Mouse (Mus musculus) cerebral cortex, adult 2 months (tissue): ENCODE measurements around the gene Trip11.

Source experiments
- WGBS: fragments of 180-500 bp; shearing (Covaris S2); methylation state at CpG from one replicate; pipeline ENCODE4 v1.1.7; 2018; 5-methylcytosine and 5-hydroxymethylcytosine counted together

Gene Trip11

GRCm38 (mm10) chr12:101819570-101819969, 93.5 kb downstream of the Trip11 start:
- 54% methylated on average over 9 of the region's 9 CpGs for WGBS

DNA sequence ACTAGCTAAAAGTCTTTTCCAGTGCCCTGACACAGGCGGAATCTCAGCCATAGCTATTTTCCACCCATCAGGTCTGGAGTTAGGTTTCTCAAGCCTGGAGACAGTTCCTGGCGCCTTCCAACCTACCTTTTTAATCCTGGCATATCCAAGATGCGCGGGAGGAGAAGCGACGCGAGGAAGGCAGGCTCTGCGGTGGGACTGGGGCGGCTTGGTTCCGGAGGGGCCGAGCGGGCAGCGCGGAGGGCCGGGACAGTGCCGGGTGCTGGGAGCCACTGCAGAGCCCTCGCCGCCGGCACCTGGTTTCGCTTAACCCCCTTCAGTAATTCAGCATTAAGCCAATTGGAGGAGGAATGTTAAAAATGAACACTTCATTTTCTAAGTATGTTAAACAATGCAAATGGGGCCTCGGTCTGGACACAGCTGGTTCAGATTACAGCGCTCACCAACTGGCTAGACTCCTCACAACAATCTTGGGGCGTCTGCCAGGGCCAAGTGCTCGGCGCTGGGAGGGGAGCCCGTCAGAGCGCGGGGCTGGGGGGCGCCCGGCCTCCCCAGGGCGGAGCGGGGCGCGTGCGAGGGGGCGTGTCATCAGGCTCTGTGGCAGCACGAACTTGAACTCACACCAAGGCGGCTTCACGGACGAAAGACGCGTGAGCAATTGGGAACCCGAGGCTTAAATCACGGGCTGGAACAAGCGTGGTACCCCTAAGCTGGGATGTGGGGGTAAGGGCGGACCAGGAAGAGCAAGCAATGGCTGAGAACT, 94.3 kb downstream of the Trip11 start, which contains the start of gene Fbln5:
Gene Fbln5, minus strand, starts transcription at position 448 of the 763 bp plus-strand sequence.
- 2% methylated on average over 46 of the region's 46 CpGs for WGBS

DNA sequence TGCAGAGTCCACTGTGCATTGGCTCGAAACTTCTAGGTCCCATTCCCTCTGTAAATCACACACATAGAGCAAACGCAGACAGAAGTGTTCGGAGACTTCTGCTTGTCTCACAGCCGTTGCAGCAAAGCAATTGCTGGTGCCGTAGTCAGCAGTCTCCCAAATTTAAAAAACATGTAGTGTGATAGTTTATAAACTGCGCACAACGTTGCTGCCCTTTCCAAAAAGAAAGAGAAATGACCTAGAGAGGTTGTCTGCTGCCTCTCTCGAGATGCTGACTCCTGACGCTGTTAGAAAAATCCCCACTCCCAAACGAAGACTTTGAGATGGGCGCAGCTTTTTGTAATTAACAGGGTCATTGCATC, 94.8 kb downstream of the Trip11 start:
- WGBS, result 20% methylated on average over 11 of the region's 11 CpGs

- WGBS, result 68% methylated on average over 5 of the region's 5 CpGs
Measured at GRCm38 (mm10) chr12:101816810-101817209, 96.3 kb downstream of the Trip11 start.

- 87% methylated on average over 6 of the region's 6 CpGs for WGBS
Measured at GRCm38 (mm10) chr12:101815796-101816195, 97.3 kb downstream of the Trip11 start.

- WGBS, result 95% methylated on average over 2 of the region's 2 CpGs
Measured at GRCm38 (mm10) chr12:101814423-101814822, 98.6 kb downstream of the Trip11 start.

- 69% methylated on average over 6 of the region's 6 CpGs for WGBS
Measured at GRCm38 (mm10) chr12:101811181-101811580, 101.9 kb downstream of the Trip11 start.

DNA sequence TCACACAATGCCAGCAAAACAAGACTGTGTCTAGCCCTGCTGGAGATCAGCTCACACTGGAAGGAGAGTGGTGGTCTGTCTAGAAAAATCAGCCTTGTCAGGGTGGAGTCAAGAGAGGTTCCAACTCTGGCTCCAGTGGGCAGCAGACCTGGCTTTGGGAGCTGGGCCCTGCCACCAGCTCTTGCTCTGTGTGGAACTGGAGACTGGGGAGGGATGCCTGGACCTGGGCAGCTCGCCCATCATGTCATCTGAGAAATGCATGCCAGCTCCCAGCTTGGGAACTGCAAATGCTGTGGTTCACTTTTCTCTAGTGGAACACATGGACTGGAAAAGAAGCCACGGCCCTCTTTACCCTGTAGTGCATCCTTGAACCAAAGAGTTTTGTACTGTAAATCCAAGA, 102.6 kb downstream of the Trip11 start:
- 68% methylated on average over 2 of the region's 2 CpGs for WGBS

GRCm38 (mm10) chr12:101807400-101807799, 105.7 kb downstream of the Trip11 start:
- 32% methylated on average over 2 of the region's 2 CpGs for WGBS

DNA sequence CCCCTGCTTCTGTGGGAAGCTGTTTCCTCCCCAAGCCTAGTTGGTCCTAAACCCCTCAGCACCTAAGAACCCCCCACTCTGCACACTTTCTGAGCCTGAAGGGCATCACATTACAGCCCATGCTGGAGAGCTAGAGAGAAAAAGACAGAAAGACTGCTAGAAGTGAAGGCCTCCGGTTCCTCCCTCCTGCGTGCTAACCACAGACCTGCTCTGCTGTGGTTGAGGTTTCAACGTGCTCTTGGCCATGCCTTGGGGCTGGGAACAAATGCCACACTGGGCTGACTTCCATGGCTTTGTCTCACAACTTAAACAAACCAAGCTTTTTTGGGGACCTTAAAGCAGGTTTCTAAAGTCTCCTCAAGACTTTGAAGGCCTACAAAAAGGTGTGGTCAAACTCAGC, 110.6 kb downstream of the Trip11 start:
- WGBS, result 87% methylated on average over 3 of the region's 3 CpGs

- 76% methylated on average over 5 of the region's 5 CpGs for WGBS
Measured at GRCm38 (mm10) chr12:101801744-101802143, 111.3 kb downstream of the Trip11 start.

- WGBS, result 91% methylated on average over 3 of the region's 3 CpGs
Measured at GRCm38 (mm10) chr12:101801051-101801450, 112.0 kb downstream of the Trip11 start.

DNA sequence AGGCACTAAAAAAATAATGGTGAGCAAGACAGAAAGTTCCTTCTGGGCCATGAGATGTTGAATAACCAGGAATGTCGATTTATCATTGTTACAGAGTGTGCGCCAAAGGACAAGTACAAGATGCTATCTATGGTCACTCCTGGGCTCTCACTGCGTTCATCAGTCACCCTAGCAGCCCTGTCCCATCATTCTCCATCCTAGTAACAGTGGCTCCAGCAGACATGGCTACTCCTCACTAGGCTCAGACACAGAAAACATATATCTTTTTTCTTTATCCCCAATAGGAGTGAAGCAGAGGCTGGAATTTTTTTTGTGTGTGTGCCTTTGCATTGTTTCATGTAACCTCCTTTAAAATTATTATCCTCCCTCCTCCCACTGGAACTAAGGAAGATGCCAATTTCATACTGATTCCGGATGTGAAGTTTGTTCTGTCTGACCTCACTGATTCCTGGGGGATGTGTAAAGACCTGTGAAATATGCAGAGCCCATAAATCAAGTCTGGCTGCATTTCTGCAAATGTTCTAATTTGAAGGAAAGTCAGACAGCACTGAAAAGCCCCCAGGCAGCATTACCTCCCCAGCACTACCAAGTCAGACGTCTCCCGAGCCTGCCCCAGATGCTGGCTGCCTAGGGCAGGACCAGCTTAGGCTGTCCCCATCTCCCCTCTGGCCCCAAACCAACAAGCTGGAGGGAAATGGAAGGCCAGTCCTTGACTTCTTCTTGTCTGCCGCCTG, 114.7 kb downstream of the Trip11 start:
- WGBS, result 85% methylated on average over 7 of the region's 7 CpGs

- 86% methylated on average over 3 of the region's 3 CpGs for WGBS
Measured at GRCm38 (mm10) chr12:101794458-101794857, 118.6 kb downstream of the Trip11 start.

DNA sequence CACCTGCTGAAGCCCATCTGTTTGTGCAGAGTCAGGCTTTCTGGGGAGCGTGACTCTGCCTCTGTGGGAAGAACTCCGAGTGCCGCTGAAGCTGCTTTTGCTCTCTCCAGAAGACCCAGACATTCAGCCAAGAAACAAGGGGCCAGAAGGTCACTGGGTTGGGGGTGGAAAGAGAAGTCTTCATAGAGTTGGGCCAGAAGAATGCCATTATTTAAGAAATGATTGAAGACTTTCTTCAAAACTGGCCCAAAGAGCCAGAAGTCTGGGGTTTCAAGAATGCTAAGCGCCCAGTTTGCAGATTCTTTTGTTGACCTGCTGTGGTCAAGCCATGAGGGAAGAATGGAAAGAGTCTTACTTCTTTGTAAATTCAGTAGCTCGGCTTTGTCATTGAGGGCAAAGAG, 119.8 kb downstream of the Trip11 start:
- WGBS, result 87% methylated on average over 5 of the region's 5 CpGs

- 89% methylated on average over 4 of the region's 4 CpGs for WGBS
Measured at GRCm38 (mm10) chr12:101792684-101793083, 120.4 kb downstream of the Trip11 start.

GRCm38 (mm10) chr12:101789767-101790166, 123.3 kb downstream of the Trip11 start:
- WGBS, result 97% methylated on average over 3 of the region's 3 CpGs

DNA sequence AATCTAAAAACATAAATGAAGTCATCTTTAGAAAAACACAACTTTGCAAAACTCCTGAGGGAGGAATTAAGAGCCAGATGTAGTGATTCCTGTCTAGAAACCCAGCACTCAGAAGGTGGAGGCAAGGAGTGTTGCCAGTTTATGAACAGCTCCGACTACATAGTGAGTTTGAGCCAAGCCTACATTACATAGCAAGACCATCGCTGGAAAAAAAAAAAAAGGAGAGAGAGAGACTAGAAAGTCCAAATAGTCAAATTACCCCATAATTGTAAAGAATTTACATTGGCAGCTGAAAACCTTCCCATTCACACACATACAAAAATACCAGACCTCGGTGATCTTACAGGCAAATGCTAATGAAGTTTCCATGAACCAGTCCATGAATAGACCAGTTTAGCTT, 123.8 kb downstream of the Trip11 start:
- WGBS, result 65% methylated on average over 3 of the region's 3 CpGs
